Mouse (Mus musculus) stomach, postnatal 0 days (tissue): Measurements from ENCODE around the gene Wars2. TPM values are rescaled to one million over a fixed set of nuclear protein-coding genes. Genes with fewer than 3 reads are reported as not detected.

ENCODE experiments used
- ATAC-seq: fragments of 200-750 bp; cut with Nextera tagmentation; 2 replicates; pipeline ENCODE4 v1.8.0; 2017; ENCODE audit not compliant: low FRiP score, low TSS enrichment
- DNase-seq: peaks from one replicate; pipeline ENCODE4 v3.0.0-alpha.2; 2016; ENCODE audit warnings: low spot score
- H3K27ac ChIP-seq: fragments of 300-500 bp; sonication (generic); replicated peaks from 2 replicates; pipeline ENCODE4 v1.5.1; 2014; ENCODE audit warnings: mild to moderate bottlenecking, control low read depth
- H3K27me3 ChIP-seq: fragments of 300-500 bp; sonication (generic); 2 replicates; pipeline ENCODE4 v1.6.1; 2014; ENCODE audit warnings: low read length; ENCODE audit not compliant: control insufficient read depth, insufficient read depth
- H3K36me3 ChIP-seq: fragments of 300-500 bp; sonication (generic); 2 replicates; pipeline ENCODE4 v1.6.1; 2014; ENCODE audit warnings: low read length, mixed read lengths; ENCODE audit not compliant: control insufficient read depth, insufficient read depth
- H3K4me1 ChIP-seq: fragments of 300-500 bp; sonication (generic); replicated peaks from 2 replicates; pipeline ENCODE4 v1.6.1; 2014; ENCODE audit warnings: antibody characterized with exemption; ENCODE audit not compliant: control insufficient read depth, insufficient read depth
- H3K4me2 ChIP-seq: fragments of 300-500 bp; sonication (generic); replicated peaks from 2 replicates; pipeline ENCODE4 v1.6.1; 2014; ENCODE audit warnings: low read depth, mild to moderate bottlenecking, control low read depth, moderate library complexity
- H3K4me3 ChIP-seq: fragments of 300-500 bp; sonication (generic); 2 replicates; pipeline ENCODE4 v1.5.1; 2014; ENCODE audit warnings: low read depth, low read length, control low read depth
- H3K9ac ChIP-seq: fragments of 300-500 bp; sonication (generic); 2 replicates; pipeline ENCODE4 v1.6.1; 2014; ENCODE audit warnings: mild to moderate bottlenecking, low read length, control low read depth, mixed read lengths
- H3K9me3 ChIP-seq: fragments of 300-500 bp; sonication (generic); 2 replicates; pipeline ENCODE4 v1.6.1; 2016; ENCODE audit warnings: low read length; ENCODE audit not compliant: control insufficient read depth
- CTCF ChIP-seq: IDR thresholded peaks from 2 replicates; pipeline ENCODE4 v1.5.1; 2016; ENCODE audit warnings: antibody characterized with exemption, low read depth, mild to moderate bottlenecking, moderate library complexity
- EP300 ChIP-seq: optimal IDR thresholded peaks from 2 replicates; pipeline ENCODE3; 2016; ENCODE audit warnings: antibody characterized with exemption
- WGBS: fragments of 180-500 bp; shearing (Covaris S2); extraction: QIAGEN DNeasy Blood & Tissue Kit; methylation state at CpG from one replicate; pipeline ENCODE4 v1.1.7; 2014; 5-methylcytosine and 5-hydroxymethylcytosine counted together
- polyA plus RNA-seq: library from polyadenylated mRNA; unstranded; fragments of >200 nt; fragmentation: Nextera tagmentation; extraction: Ambion mirVana; gene quantifications from 2 replicates; pipeline ENCODE4 v1.2.1, GENCODE M21; 2015

The Wars2 gene
- polyA plus RNA-seq, 1 experiment from 2014 or later, result 3.1 TPM

DNA sequence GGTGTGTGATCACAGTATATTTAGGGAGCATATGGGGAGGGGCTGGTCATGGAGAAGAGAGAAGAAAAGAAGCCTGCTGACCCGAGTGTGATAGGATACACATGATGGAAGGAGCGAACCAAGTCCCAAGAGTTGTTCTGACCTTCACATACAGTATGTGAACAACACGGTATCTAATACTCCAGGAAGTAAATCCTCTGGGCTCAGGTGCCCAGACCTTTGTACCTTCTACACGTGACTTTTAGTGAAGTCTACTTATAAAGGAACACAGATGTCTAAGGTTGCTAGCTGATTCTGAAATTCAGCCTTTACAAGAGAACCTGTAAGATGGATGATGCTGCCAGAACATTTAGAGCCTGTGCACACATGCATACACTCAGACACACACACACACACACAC, 15.4 kb downstream of the Wars2 start:
- Histone ChIP-seq H3K9me3 (no peaks in the 10 kb centered on the region), H3K27ac (no peak overlapping the region), H3K9ac (no peak overlapping the region), H3K36me3 (no peaks in the 10 kb centered on the region), H3K4me3 (no peak overlapping the region), H3K4me2 (no peak overlapping the region), H3K27me3 (no peaks in the 10 kb centered on the region), H3K4me1 (no peaks in the 10 kb centered on the region)
- ATAC-seq (no peak), DNase-seq (no peak)
- WGBS, result 83% methylated on average over 4 of the region's 4 CpGs
- TF ChIP-seq EP300 (no peak), CTCF (no peak)

- Histone ChIP-seq H3K9ac (no peak overlapping the region), H3K27me3 (no peaks in the 10 kb centered on the region), H3K4me3 (no peak overlapping the region), H3K9me3 (no peaks in the 10 kb centered on the region), H3K4me2 (no peak overlapping the region), H3K4me1 (no peaks in the 10 kb centered on the region), H3K27ac (no peak overlapping the region), H3K36me3 (no peaks in the 10 kb centered on the region)
- no peak for ATAC-seq
- TF ChIP-seq CTCF, result no peak
- TF ChIP-seq EP300, result no peak
- WGBS, result 55% methylated on average over 1 of the region's 1 CpGs
- DNase-seq, result no peak
Measured at GRCm38 (mm10) chr3:99156987-99157386, 16.1 kb downstream of the Wars2 start.

DNA sequence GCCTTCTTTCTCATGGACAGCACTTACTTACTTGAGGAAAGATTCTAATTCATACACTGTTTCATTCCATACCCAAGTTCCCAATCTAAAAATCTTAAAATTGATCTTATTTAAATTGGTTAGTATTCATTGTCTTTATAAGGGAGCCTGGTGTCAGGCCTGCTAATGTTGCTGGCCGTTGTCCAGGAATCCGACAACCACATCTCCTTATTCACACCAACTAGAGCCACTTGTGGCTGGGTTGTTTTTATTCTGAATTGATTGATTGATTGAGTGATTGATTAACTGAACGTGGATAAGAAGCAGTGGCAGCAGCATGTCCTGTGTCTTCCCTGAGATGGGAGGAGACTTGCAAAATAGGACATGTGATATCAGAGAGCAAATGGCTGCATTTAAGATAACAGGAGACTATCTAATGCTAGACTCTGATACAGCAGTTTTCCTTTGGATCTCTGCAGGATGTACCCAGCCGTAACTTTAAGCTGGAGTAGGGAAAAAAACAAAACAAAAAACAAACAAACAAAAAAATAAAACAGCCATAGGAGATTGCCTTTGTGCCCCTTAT, 16.7 kb downstream of the Wars2 start:
- no peak for ATAC-seq
- H3K4me2 ChIP-seq, result no peak overlapping the region
- no peaks in the 10 kb centered on the region for H3K9me3 ChIP-seq
- 43% methylated on average over 4 of the region's 4 CpGs for WGBS
- no peaks in the 10 kb centered on the region for H3K36me3 ChIP-seq
- DNase-seq, result no peak
- H3K27ac ChIP-seq, result no peak overlapping the region
- H3K4me1 ChIP-seq, result no peaks in the 10 kb centered on the region
- TF ChIP-seq EP300 (no peak), CTCF (no peak)
- H3K27me3 ChIP-seq, result no peaks in the 10 kb centered on the region
- no peak overlapping the region for H3K4me3 ChIP-seq
- no peak overlapping the region for H3K9ac ChIP-seq

DNA sequence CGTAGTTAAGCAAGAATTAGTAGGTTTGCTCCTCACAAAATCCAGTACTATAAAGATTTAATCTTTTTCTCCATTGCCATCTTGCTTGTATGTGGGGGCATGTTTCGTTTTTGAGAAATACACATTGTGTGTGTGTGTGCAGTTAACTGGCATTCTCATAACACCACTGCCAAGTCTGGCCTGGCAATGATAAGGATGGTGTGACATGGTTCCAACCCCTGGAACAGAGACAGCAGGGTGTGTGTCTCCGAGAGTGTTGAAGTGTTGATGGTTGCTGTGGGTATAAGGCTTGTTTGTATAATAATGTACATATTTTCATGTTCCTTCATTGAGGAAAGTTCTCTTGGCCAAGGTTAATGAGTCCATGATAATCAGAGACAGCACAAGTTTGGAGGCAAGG, 19.1 kb downstream of the Wars2 start:
- TF ChIP-seq EP300, result no peak
- TF ChIP-seq CTCF, result no peak

DNA sequence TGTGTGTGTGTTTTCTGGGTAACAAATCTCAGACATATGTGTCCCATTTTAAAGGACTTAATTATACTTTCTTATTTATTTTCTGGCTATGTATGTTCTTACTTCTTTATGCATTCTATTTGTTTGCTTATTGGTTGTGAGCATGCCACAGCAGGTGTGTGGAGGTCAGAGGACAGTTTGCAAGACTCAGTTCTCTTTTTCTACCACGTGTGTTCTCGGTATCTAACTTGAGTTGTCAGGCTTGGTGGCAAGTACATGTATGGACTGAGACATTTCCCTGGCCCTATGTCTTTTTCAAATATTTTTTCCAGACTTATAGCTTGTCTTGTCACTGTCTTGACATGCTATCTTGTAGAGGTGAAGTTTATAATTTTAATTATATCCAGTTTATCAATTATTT, 21.3 kb downstream of the Wars2 start:
- ATAC-seq (no peak), DNase-seq (no peak)
- H3K4me3 ChIP-seq, result no peak overlapping the region
- no peak for TF ChIP-seq EP300
- no peak for TF ChIP-seq CTCF
- no peaks in the 10 kb centered on the region for H3K27me3 ChIP-seq
- WGBS, result 67% methylated on average over 2 of the region's 2 CpGs
- H3K9me3 ChIP-seq, result no peaks in the 10 kb centered on the region
- no peaks in the 10 kb centered on the region for H3K4me1 ChIP-seq
- H3K27ac ChIP-seq, result no peak overlapping the region
- H3K36me3 ChIP-seq, result no peaks in the 10 kb centered on the region
- no peak overlapping the region for H3K4me2 ChIP-seq
- H3K9ac ChIP-seq, result no peak overlapping the region

More for the DNA sequence above, 19.1 kb downstream of the Wars2 start:
- 88% methylated on average over 3 of the region's 3 CpGs for WGBS
- H3K4me1 ChIP-seq, result no peaks in the 10 kb centered on the region
- H3K4me2 ChIP-seq, result no peak overlapping the region
- DNase-seq (no peak), ATAC-seq (no peak)
- no peak overlapping the region for H3K4me3 ChIP-seq
- H3K27me3 ChIP-seq, result no peaks in the 10 kb centered on the region
- no peaks in the 10 kb centered on the region for H3K36me3 ChIP-seq
- no peaks in the 10 kb centered on the region for H3K9me3 ChIP-seq
- no peak overlapping the region for H3K9ac ChIP-seq
- no peak overlapping the region for H3K27ac ChIP-seq

DNA sequence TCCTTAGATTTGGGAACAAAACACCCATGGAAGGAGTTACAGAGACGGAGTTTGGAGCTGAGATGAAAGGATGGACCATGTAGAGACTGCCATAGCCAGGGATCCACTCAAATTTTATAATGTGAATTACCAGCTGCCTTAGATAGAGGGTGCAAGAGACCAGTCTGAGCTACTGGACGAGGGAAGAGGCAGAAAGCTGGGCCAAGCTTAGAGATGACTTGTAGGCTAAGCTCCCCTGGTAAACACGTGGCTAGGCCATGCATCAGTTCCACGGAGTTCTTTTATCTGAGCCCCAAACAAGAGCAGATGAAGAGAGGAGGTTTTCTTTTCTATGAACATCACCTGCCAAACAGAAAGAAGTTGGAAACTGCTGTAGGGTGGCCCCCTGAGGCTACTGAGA, 26.9 kb downstream of the Wars2 start:
- 60% methylated on average over 4 of the region's 4 CpGs for WGBS
- Histone ChIP-seq H3K27ac (no peak overlapping the region), H3K4me1 (no peaks in the 10 kb centered on the region), H3K4me2 (no peak overlapping the region), H3K36me3 (no peaks in the 10 kb centered on the region), H3K27me3 (no peaks in the 10 kb centered on the region), H3K4me3 (no peak overlapping the region), H3K9me3 (no peaks in the 10 kb centered on the region), H3K9ac (no peak overlapping the region)
- TF ChIP-seq EP300, result no peak
- TF ChIP-seq CTCF, result peak; percentile 53
- no peak for DNase-seq
- ATAC-seq, result no peak
